Mouse (Mus musculus) MEL (cell line): ENCODE measurements around the gene Slc7a5. TPM values are rescaled to one million over a fixed set of nuclear protein-coding genes. Genes with fewer than 3 reads are reported as not detected.

Experiments used
- DNase-seq: peaks from one replicate; pipeline ENCODE4 v3.0.0; 2011; ENCODE audit warnings: low read depth, low spot score
- H3K27ac ChIP-seq: 2 replicates; pipeline ENCODE4 v1.5.1; 2012; ENCODE audit warnings: low read depth, mild to moderate bottlenecking, control low read depth, low read length, moderate library complexity; ENCODE audit not compliant: control insufficient read depth
- H3K27me3 ChIP-seq, 2 experiments: fragments of 150-350 bp in 1 of 2; sonication (generic) in 1 of 2; 2 replicates each; pipeline ENCODE4 v1.6.1; 2012; ENCODE audit warnings: low read length in 2 of 2, mild to moderate bottlenecking in 2 of 2, improper control_type of control experiment in 1 of 2, moderate library complexity in 1 of 2; ENCODE audit not compliant: insufficient read depth in 2 of 2, control insufficient read depth in 1 of 2
- H3K36me3 ChIP-seq, 2 experiments: 2 replicates each; pipeline ENCODE4 v1.6.1; 2012 to 2014; ENCODE audit warnings: low read length in 2 of 2, improper control_type of control experiment in 1 of 2, inconsistent platforms in 1 of 2, mild to moderate bottlenecking in 1 of 2; ENCODE audit not compliant: insufficient read depth in 2 of 2, control insufficient read depth in 1 of 2
- H3K4me1 ChIP-seq, 2 experiments: fragments of 150-350 bp in 1 of 2; sonication (generic) in 1 of 2; 2 replicates each; pipeline ENCODE4 v1.6.1; 2012; ENCODE audit warnings: low read length in 2 of 2, improper control_type of control experiment in 1 of 2, mild to moderate bottlenecking in 1 of 2; ENCODE audit not compliant: insufficient read depth in 2 of 2, control insufficient read depth in 1 of 2
- H3K4me3 ChIP-seq, 2 experiments: fragments of 150-350 bp in 1 of 2; sonication (generic) in 1 of 2; 2 replicates each; pipeline ENCODE4 v1.5.1; 2012; ENCODE audit warnings: low read depth in 2 of 2, low read length in 2 of 2, mild to moderate bottlenecking in 2 of 2, moderate library complexity in 2 of 2, control low read depth in 1 of 2, improper control_type of control experiment in 1 of 2; ENCODE audit not compliant: control insufficient read depth in 1 of 2, insufficient read depth in 1 of 2
- H3K79me2 ChIP-seq: 2 replicates; pipeline ENCODE4 v1.6.1; 2012; ENCODE audit warnings: mild to moderate bottlenecking, low read length, moderate library complexity; ENCODE audit not compliant: control insufficient read depth, poor library complexity, insufficient read depth
- H3K9ac ChIP-seq: 2 replicates; pipeline ENCODE4 v1.6.1; 2012; ENCODE audit warnings: low read depth, mild to moderate bottlenecking, control low read depth, low read length, moderate library complexity; ENCODE audit not compliant: control insufficient read depth, poor library complexity, severe bottlenecking
- H3K9me3 ChIP-seq: fragments of 150-350 bp; sonication (generic); replicated peaks from 2 replicates; pipeline ENCODE4 v1.6.1; 2012; ENCODE audit warnings: mild to moderate bottlenecking, low read length, improper control_type of control experiment, moderate library complexity; ENCODE audit not compliant: insufficient read depth
- BHLHE40 ChIP-seq: IDR thresholded peaks from 2 replicates; pipeline ENCODE4 v1.6.1; 2012; ENCODE audit warnings: low read depth, mild to moderate bottlenecking, inconsistent platforms, low read length, improper control_type of control experiment, borderline replicate concordance
- CHD1 ChIP-seq: IDR thresholded peaks from 2 replicates; pipeline ENCODE4 v1.6.1; 2012; ENCODE audit warnings: low read depth, mild to moderate bottlenecking, inconsistent platforms, low read length, improper control_type of control experiment
- E2F4 ChIP-seq: IDR thresholded peaks from 2 replicates; pipeline ENCODE4 v1.6.1; 2011; ENCODE audit warnings: low read depth, low read length, improper control_type of control experiment, borderline replicate concordance
- EP300 ChIP-seq, 2 experiments: IDR thresholded peaks; 2 replicates each; pipeline ENCODE4 v1.6.1; 2011; ENCODE audit warnings: improper control_type of control experiment in 2 of 2, low read length in 2 of 2, low read depth in 1 of 2, mild to moderate bottlenecking in 1 of 2
- ETS1 ChIP-seq: IDR thresholded peaks from 2 replicates; pipeline ENCODE4 v1.6.1; 2012; ENCODE audit warnings: low read depth, mild to moderate bottlenecking, inconsistent platforms, low read length, improper control_type of control experiment, moderate library complexity
- HCFC1 ChIP-seq: IDR thresholded peaks from 2 replicates; pipeline ENCODE4 v1.6.1; 2012; ENCODE audit warnings: low read depth, mild to moderate bottlenecking, inconsistent platforms, low read length, improper control_type of control experiment, moderate library complexity
- JUND ChIP-seq: IDR thresholded peaks from 2 replicates; pipeline ENCODE4 v1.6.1; 2011; ENCODE audit warnings: low read depth, mild to moderate bottlenecking, improper control_type of control experiment, low read length
- KAT2A ChIP-seq: conservative IDR thresholded peaks from 2 replicates; pipeline ENCODE4 v1.6.1; 2012; ENCODE audit warnings: low read depth, low read length, improper control_type of control experiment, inconsistent platforms
- MAFK ChIP-seq: IDR thresholded peaks from 2 replicates; pipeline ENCODE4 v1.6.1; 2011; ENCODE audit warnings: low read depth, mild to moderate bottlenecking, low read length, improper control_type of control experiment, borderline replicate concordance
- MEF2A ChIP-seq: IDR thresholded peaks from 2 replicates; pipeline ENCODE4 v1.6.1; 2014; ENCODE audit warnings: low read depth, mild to moderate bottlenecking, inconsistent platforms, low read length, improper control_type of control experiment; ENCODE audit not compliant: poor library complexity, insufficient replicate concordance, severe bottlenecking; ENCODE audit errors: extremely low read depth
- POLR2A ChIP-seq, 2 experiments: IDR thresholded peaks; 2 replicates each; pipeline ENCODE4 v1.6.1; 2011 to 2012; ENCODE audit warnings: low read length in 2 of 2, mild to moderate bottlenecking in 2 of 2, control low read depth in 1 of 2, improper control_type of control experiment in 1 of 2, low read depth in 1 of 2, moderate library complexity in 1 of 2; ENCODE audit not compliant: control insufficient read depth in 1 of 2, insufficient read depth in 1 of 2, poor library complexity in 1 of 2
- POLR2AphosphoS2 ChIP-seq: IDR thresholded peaks from 2 replicates; pipeline ENCODE4 v1.6.1; 2011; ENCODE audit warnings: low read length, improper control_type of control experiment
- RCOR1 ChIP-seq: IDR thresholded peaks from 2 replicates; pipeline ENCODE4 v1.6.1; 2012; ENCODE audit warnings: low read depth, mild to moderate bottlenecking, inconsistent platforms, low read length, improper control_type of control experiment
- SIN3A ChIP-seq: IDR thresholded peaks from 2 replicates; pipeline ENCODE4 v1.6.1; 2012; ENCODE audit warnings: low read length, improper control_type of control experiment, inconsistent platforms
- TAL1 ChIP-seq: IDR thresholded peaks from 2 replicates; pipeline ENCODE4 v1.6.1; 2012; ENCODE audit warnings: mild to moderate bottlenecking, inconsistent platforms, low read length, moderate library complexity, mixed read lengths
- ZC3H11A ChIP-seq: IDR thresholded peaks from 2 replicates; pipeline ENCODE4 v1.6.1; 2012; ENCODE audit warnings: low read depth, mild to moderate bottlenecking, inconsistent platforms, low read length, improper control_type of control experiment
- ZMIZ1 ChIP-seq: IDR thresholded peaks from 2 replicates; pipeline ENCODE4 v1.6.1; 2012; ENCODE audit warnings: low read depth, mild to moderate bottlenecking, inconsistent platforms, low read length, improper control_type of control experiment, moderate library complexity
- polyA plus RNA-seq, 2 experiments: library from polyadenylated mRNA; stranded (reverse) in 1 of 2; unstranded in 1 of 2; fragments of >175 nt in 1 of 2; fragments of >200 nt in 1 of 2; gene quantifications; 2 replicates each; pipeline versions ENCODE4 v1.2.1 to v1.2.4; 2012; ENCODE audit warnings: low replicate concordance in 2 of 2, low read depth in 1 of 2; ENCODE audit not compliant: insufficient read length in 2 of 2, insufficient read depth in 1 of 2, missing spikeins in 1 of 2
- total RNA-seq: library from RNA; depleted of rRNA; stranded (reverse); fragments of 300-350 nt; gene quantifications from 2 replicates; pipeline ENCODE4 v1.2.3, GENCODE M21; 2012

Gene Slc7a5
- total and polyA plus RNA-seq, 3 experiments = 55.0 to 263 (median 108) TPM

- no peak overlapping the region for H3K4me3 ChIP-seq
- no peak for TF ChIP-seq HCFC1
- TF ChIP-seq MEF2A = no peak
- TF ChIP-seq TAL1 = no peak
- no peak for TF ChIP-seq CHD1
- no peak for TF ChIP-seq KAT2A
- peak; percentile 40; the same call in 1 of the 2 replicates for TF ChIP-seq POLR2AphosphoS2
- TF ChIP-seq ZMIZ1 = no peak
- TF ChIP-seq EP300 (IDR thresholded peaks at IDR 0.05; ENCODE audit: low read depth in 1 of 2, low read length in 2 of 2) = no peak
- no peak for TF ChIP-seq JUND
- TF ChIP-seq ZC3H11A = no peak
- peak in 1 of 2 experiments; percentile 22; a peak in 1 of 4 replicates for TF ChIP-seq POLR2A (IDR thresholded peaks at IDR 0.05; ENCODE audit: control insufficient read depth in 1 of 2, insufficient read depth in 1 of 2, low read depth in 1 of 2, low read length in 2 of 2, poor library complexity in 1 of 2)
- TF ChIP-seq, all 39 proteins: peak for 2
- Histone ChIP-seq H3K79me2 (peaks cover 36% of the 10 kb centered on the region), H3K27me3 (no peaks in the 10 kb centered on the region), H3K9me3 (no peaks in the 10 kb centered on the region), H3K9ac (no peak overlapping the region), H3K4me1 (peaks cover 3 to 4% of the 10 kb centered on the region in 2 experiments; a peak in 3 of 4 replicates), H3K27ac (no peak overlapping the region), H3K36me3 (peaks cover 4 to 38% of the 10 kb centered on the region in 2 experiments)
- DNase-seq = no peak
Measured at GRCm38 (mm10) chr8:121892875-121893274, 14.6 kb downstream of the Slc7a5 start.

GRCm38 (mm10) chr8:121889810-121890785 is 17.4 kb downstream of the Slc7a5 start:
- H3K36me3 ChIP-seq = peaks cover 0 to 44% of the 10 kb centered on the region in 2 experiments; a peak in 2 of 4 replicates

More at GRCm38 (mm10) chr8:121889810-121890785, 17.4 kb downstream of the Slc7a5 start:
- Histone ChIP-seq H3K79me2 (peaks cover 10% of the 10 kb centered on the region), H3K27me3 (no peaks in the 10 kb centered on the region), H3K4me1 (no peaks in the 10 kb centered on the region), H3K9ac (no peak overlapping the region), H3K4me3 (no peak overlapping the region), H3K9me3 (no peaks in the 10 kb centered on the region), H3K27ac (no peak overlapping the region)
- no peak for TF ChIP-seq BHLHE40
- no peak for TF ChIP-seq SIN3A
- no peak for TF ChIP-seq ETS1
- no peak for TF ChIP-seq MAFK
- TF ChIP-seq RCOR1 = no peak
- no peak for TF ChIP-seq E2F4
- no peak for DNase-seq
